Mouse (Mus musculus): Measurements from ENCODE around the gene Col4a4. TPM values are rescaled to one million over a fixed set of nuclear protein-coding genes. Genes with fewer than 3 reads are reported as not detected.

The Col4a4 gene
- polyA plus RNA-seq, 1 experiment from 2014 or later, result 0.67 TPM

GRCm38 (mm10) chr1:82454031-82454430 is 132.6 kb downstream of the Col4a4 start:
- no peaks in the 10 kb centered on the region for H3K36me3 ChIP-seq (ENCODE audit: control insufficient read depth, insufficient read depth)
- no peak overlapping the region for H3K4me3 ChIP-seq (ENCODE audit: low read length)
- H3K27me3 ChIP-seq (ENCODE audit: control insufficient read depth, insufficient read depth, low read length), result no peaks in the 10 kb centered on the region
- no peak overlapping the region for H3K27ac ChIP-seq (ENCODE audit: low read length)
- ATAC-seq (replicated peaks; ENCODE audit: extremely low read depth, insufficient read depth, low FRiP score), result no peak
- H3K9ac ChIP-seq (ENCODE audit: low read length), result no peak overlapping the region
- WGBS, result 75% methylated on average over 3 of the region's 3 CpGs
- H3K4me1 ChIP-seq (ENCODE audit: control insufficient read depth, insufficient read depth, low read length), result no peaks in the 10 kb centered on the region
- no peak overlapping the region for H3K4me2 ChIP-seq (ENCODE audit: low read depth, low read length)
- H3K9me3 ChIP-seq (replicated peaks; ENCODE audit: control insufficient read depth, low read length), result no peaks in the 10 kb centered on the region

GRCm38 (mm10) chr1:82451927-82452651 is 134.6 kb downstream of the Col4a4 start:
- 40% methylated on average over 6 of the region's 6 CpGs for WGBS
- H3K4me3 ChIP-seq (ENCODE audit: low read length), result no peak overlapping the region
- H3K36me3 ChIP-seq (ENCODE audit: control insufficient read depth, insufficient read depth), result no peaks in the 10 kb centered on the region
- no peak overlapping the region for H3K27ac ChIP-seq (ENCODE audit: low read length)
- no peaks in the 10 kb centered on the region for H3K9me3 ChIP-seq (replicated peaks; ENCODE audit: control insufficient read depth, low read length)
- H3K9ac ChIP-seq (ENCODE audit: low read length), result no peak overlapping the region
- no peaks in the 10 kb centered on the region for H3K4me1 ChIP-seq (ENCODE audit: control insufficient read depth, insufficient read depth, low read length)
- H3K4me2 ChIP-seq (ENCODE audit: low read depth, low read length), result no peak overlapping the region
- no peaks in the 10 kb centered on the region for H3K27me3 ChIP-seq (ENCODE audit: control insufficient read depth, insufficient read depth, low read length)
- ATAC-seq (replicated peaks; ENCODE audit: extremely low read depth, insufficient read depth, low FRiP score), result no peak

GRCm38 (mm10) chr1:82449851-82450250 is 136.8 kb downstream of the Col4a4 start:
- Histone ChIP-seq H3K9ac (ENCODE audit: low read length) (no peak overlapping the region), H3K4me2 (ENCODE audit: low read depth, low read length) (no peak overlapping the region), H3K27me3 (ENCODE audit: control insufficient read depth, insufficient read depth, low read length) (no peaks in the 10 kb centered on the region), H3K36me3 (ENCODE audit: control insufficient read depth, insufficient read depth) (no peaks in the 10 kb centered on the region), H3K9me3 (replicated peaks; ENCODE audit: control insufficient read depth, low read length) (no peaks in the 10 kb centered on the region), H3K4me1 (ENCODE audit: control insufficient read depth, insufficient read depth, low read length) (no peaks in the 10 kb centered on the region), H3K27ac (ENCODE audit: low read length) (no peak overlapping the region), H3K4me3 (ENCODE audit: low read length) (no peak overlapping the region)
- peak; percentile 37; the same call in 1 of the 2 replicates for ATAC-seq (replicated peaks; ENCODE audit: extremely low read depth, insufficient read depth, low FRiP score)
- 56% methylated on average over 4 of the region's 4 CpGs for WGBS

- H3K27me3 ChIP-seq (ENCODE audit: control insufficient read depth, insufficient read depth, low read length), result no peaks in the 10 kb centered on the region
- H3K4me3 ChIP-seq (ENCODE audit: low read length), result no peak overlapping the region
- no peak for ATAC-seq (replicated peaks; ENCODE audit: extremely low read depth, insufficient read depth, low FRiP score)
- no peaks in the 10 kb centered on the region for H3K36me3 ChIP-seq (ENCODE audit: control insufficient read depth, insufficient read depth)
- H3K4me1 ChIP-seq (ENCODE audit: control insufficient read depth, insufficient read depth, low read length), result no peaks in the 10 kb centered on the region
- H3K27ac ChIP-seq (ENCODE audit: low read length), result no peak overlapping the region
- no peaks in the 10 kb centered on the region for H3K9me3 ChIP-seq (replicated peaks; ENCODE audit: control insufficient read depth, low read length)
- H3K4me2 ChIP-seq (ENCODE audit: low read depth, low read length), result no peak overlapping the region
- WGBS, result 81% methylated on average over 7 of the region's 7 CpGs
- H3K9ac ChIP-seq (ENCODE audit: low read length), result no peak overlapping the region
These were observed 140.6 kb downstream of the Col4a4 start for GRCm38 (mm10) chr1:82446049-82446448.

GRCm38 (mm10) chr1:82443517-82443916 is 143.1 kb downstream of the Col4a4 start:
- H3K27ac ChIP-seq (ENCODE audit: low read length), result no peak overlapping the region
- no peaks in the 10 kb centered on the region for H3K27me3 ChIP-seq (ENCODE audit: control insufficient read depth, insufficient read depth, low read length)
- H3K9me3 ChIP-seq (replicated peaks; ENCODE audit: control insufficient read depth, low read length), result no peaks in the 10 kb centered on the region
- no peak for ATAC-seq (replicated peaks; ENCODE audit: extremely low read depth, insufficient read depth, low FRiP score)
- no peak overlapping the region for H3K9ac ChIP-seq (ENCODE audit: low read length)
- WGBS, result 70% methylated on average over 4 of the region's 4 CpGs
- H3K4me1 ChIP-seq (ENCODE audit: control insufficient read depth, insufficient read depth, low read length), result 0 out of 2 replicates have a peak, but pooled peaks cover 2% of the 10 kb centered on the region
- H3K4me2 ChIP-seq (ENCODE audit: low read depth, low read length), result no peak overlapping the region
- H3K4me3 ChIP-seq (ENCODE audit: low read length), result no peak overlapping the region
- no peaks in the 10 kb centered on the region for H3K36me3 ChIP-seq (ENCODE audit: control insufficient read depth, insufficient read depth)

GRCm38 (mm10) chr1:82440123-82440522 is 146.5 kb downstream of the Col4a4 start:
- Histone ChIP-seq H3K9ac (ENCODE audit: low read length) (no peak overlapping the region), H3K27me3 (ENCODE audit: control insufficient read depth, insufficient read depth, low read length) (no peaks in the 10 kb centered on the region), H3K4me3 (ENCODE audit: low read length) (no peak overlapping the region), H3K4me2 (ENCODE audit: low read depth, low read length) (no peak overlapping the region), H3K9me3 (replicated peaks; ENCODE audit: control insufficient read depth, low read length) (no peaks in the 10 kb centered on the region), H3K36me3 (ENCODE audit: control insufficient read depth, insufficient read depth) (no peaks in the 10 kb centered on the region), H3K4me1 (ENCODE audit: control insufficient read depth, insufficient read depth, low read length) (0 out of 2 replicates have a peak, but pooled peaks cover 2% of the 10 kb centered on the region), H3K27ac (ENCODE audit: low read length) (no peak overlapping the region)
- 25% methylated on average over 1 of the region's 1 CpGs for WGBS
- ATAC-seq (replicated peaks; ENCODE audit: extremely low read depth, insufficient read depth, low FRiP score), result no peak; the same call in 1 of the 2 replicates

GRCm38 (mm10) chr1:82437273-82437672 is 149.4 kb downstream of the Col4a4 start:
- H3K4me3 ChIP-seq (ENCODE audit: low read length), result no peak overlapping the region
- H3K4me2 ChIP-seq (ENCODE audit: low read depth, low read length), result no peak overlapping the region
- H3K9ac ChIP-seq (ENCODE audit: low read length), result no peak overlapping the region
- H3K4me1 ChIP-seq (ENCODE audit: control insufficient read depth, insufficient read depth, low read length), result 0 out of 2 replicates have a peak, but pooled peaks cover 2% of the 10 kb centered on the region
- H3K9me3 ChIP-seq (replicated peaks; ENCODE audit: control insufficient read depth, low read length), result no peaks in the 10 kb centered on the region
- 82% methylated on average over 3 of the region's 3 CpGs for WGBS
- no peaks in the 10 kb centered on the region for H3K27me3 ChIP-seq (ENCODE audit: control insufficient read depth, insufficient read depth, low read length)
- ATAC-seq (replicated peaks; ENCODE audit: extremely low read depth, insufficient read depth, low FRiP score), result no peak
- no peak overlapping the region for H3K27ac ChIP-seq (ENCODE audit: low read length)
- no peaks in the 10 kb centered on the region for H3K36me3 ChIP-seq (ENCODE audit: control insufficient read depth, insufficient read depth)

- Histone ChIP-seq H3K27me3 (ENCODE audit: control insufficient read depth, insufficient read depth, low read length) (no peaks in the 10 kb centered on the region), H3K9me3 (replicated peaks; ENCODE audit: control insufficient read depth, low read length) (no peaks in the 10 kb centered on the region), H3K9ac (ENCODE audit: low read length) (no peak overlapping the region), H3K4me2 (ENCODE audit: low read depth, low read length) (no peak overlapping the region), H3K4me1 (ENCODE audit: control insufficient read depth, insufficient read depth, low read length) (peaks cover 8% of the 10 kb centered on the region), H3K4me3 (ENCODE audit: low read length) (no peak overlapping the region), H3K36me3 (ENCODE audit: control insufficient read depth, insufficient read depth) (no peaks in the 10 kb centered on the region), H3K27ac (ENCODE audit: low read length) (no peak overlapping the region)
- ATAC-seq (replicated peaks; ENCODE audit: extremely low read depth, insufficient read depth, low FRiP score), result no peak
- 69% methylated on average over 5 of the region's 5 CpGs for WGBS
These were observed 153.0 kb downstream of the Col4a4 start for GRCm38 (mm10) chr1:82433649-82434005.

- Histone ChIP-seq H3K36me3 (ENCODE audit: control insufficient read depth, insufficient read depth) (no peaks in the 10 kb centered on the region), H3K27ac (ENCODE audit: low read length) (no peak overlapping the region), H3K4me2 (ENCODE audit: low read depth, low read length) (no peak overlapping the region), H3K9me3 (replicated peaks; ENCODE audit: control insufficient read depth, low read length) (no peaks in the 10 kb centered on the region), H3K27me3 (ENCODE audit: control insufficient read depth, insufficient read depth, low read length) (no peaks in the 10 kb centered on the region), H3K4me1 (ENCODE audit: control insufficient read depth, insufficient read depth, low read length) (peaks cover 8% of the 10 kb centered on the region), H3K9ac (ENCODE audit: low read length) (no peak overlapping the region), H3K4me3 (ENCODE audit: low read length) (no peak overlapping the region)
- no peak; the same call in 1 of the 2 replicates for ATAC-seq (replicated peaks; ENCODE audit: extremely low read depth, insufficient read depth, low FRiP score)
- WGBS, result 52% methylated on average over 15 of the region's 15 CpGs
These were observed 153.6 kb downstream of the Col4a4 start for GRCm38 (mm10) chr1:82432919-82433648.

All from heart, embryonic 16.5 days (tissue).